Mouse (Mus musculus) retina, adult 2 months (tissue): Measurements from ENCODE around the gene Wfdc9.
"Not testable (repeated sequence)": the region's sequence is repeated elsewhere in the genome, so short reads cannot be mapped to it uniquely, and the experiment has no call there.

Experiments
- DNase-seq: peaks from one replicate; pipeline ENCODE4 v3.0.0-alpha.2; 2012; ENCODE audit warnings: low read depth, low spot score

The Wfdc9 gene

DNA sequence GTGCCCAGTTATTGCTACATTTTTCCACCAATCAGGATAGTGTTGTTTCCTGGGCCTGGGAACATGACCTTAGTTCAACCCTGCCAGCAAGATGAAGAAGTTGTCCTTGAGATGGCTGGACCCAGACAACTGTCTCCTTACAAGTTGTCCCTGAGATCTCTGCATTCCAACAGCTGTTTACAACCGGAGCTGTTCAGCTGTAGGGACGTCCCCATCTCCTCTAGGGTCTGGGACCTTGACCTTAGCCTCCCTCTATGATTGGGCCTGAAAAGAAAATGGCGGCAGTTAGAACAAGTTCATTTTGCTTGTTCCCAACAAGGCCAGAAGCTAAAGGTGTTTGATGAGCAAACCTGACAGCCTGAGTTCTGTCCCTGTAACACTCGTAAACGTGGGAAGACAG, 37.3 kb downstream of the Wfdc9 start:
- DNase-seq: no peak

- DNase-seq: no peak
Measured at GRCm38 (mm10) chr2:164615386-164615785, 41.0 kb downstream of the Wfdc9 start.

DNA sequence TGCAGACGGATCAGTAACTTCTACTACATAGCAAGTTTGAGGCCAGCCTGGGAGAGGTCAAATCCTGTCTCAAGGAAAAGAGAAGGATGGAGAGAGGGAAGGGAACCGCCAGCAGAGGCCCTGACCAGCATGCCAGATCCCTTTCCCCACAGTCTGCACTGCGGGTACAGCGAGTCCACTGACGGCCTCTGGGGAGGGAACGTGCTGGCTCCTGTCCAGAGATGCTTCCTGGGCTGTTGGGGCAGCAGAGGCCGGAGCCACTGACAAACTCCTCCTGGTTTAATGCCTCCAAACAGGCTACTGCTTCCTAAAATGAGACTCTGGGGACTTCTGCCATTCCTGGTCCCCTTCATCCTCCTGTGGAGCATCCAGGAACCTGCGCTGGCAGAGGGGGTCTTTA, 42.9 kb downstream of the Wfdc9 start, which contains the start of the genes Wfdc6b and Wfdc8:
Wfdc6b (plus strand) TSS at position 52 of the 400 bp plus-strand sequence.
Wfdc8 (minus strand) TSS at position 156 of the 400 bp plus-strand sequence.
- not testable (repeated sequence) for DNase-seq

DNA sequence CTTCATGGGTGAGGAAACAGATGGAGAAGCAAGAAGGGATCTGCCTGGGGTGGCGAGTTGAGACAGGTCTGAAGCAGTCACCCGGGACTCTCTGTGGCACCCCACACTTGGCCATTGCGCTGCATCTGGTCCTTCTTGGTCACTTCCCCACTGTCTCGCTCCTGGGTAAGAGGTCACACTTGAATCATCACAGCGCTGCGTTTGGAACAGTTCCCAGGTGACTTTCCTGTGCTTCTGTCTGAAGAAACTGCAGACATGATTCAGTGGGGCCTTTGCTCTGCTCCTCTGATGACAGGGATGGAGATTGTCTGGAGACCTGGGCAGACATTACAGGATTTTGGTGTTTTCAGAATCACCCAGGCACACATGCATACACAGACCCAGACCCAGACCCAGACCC, 47.6 kb downstream of the Wfdc9 start:
- DNase-seq: no peak

DNA sequence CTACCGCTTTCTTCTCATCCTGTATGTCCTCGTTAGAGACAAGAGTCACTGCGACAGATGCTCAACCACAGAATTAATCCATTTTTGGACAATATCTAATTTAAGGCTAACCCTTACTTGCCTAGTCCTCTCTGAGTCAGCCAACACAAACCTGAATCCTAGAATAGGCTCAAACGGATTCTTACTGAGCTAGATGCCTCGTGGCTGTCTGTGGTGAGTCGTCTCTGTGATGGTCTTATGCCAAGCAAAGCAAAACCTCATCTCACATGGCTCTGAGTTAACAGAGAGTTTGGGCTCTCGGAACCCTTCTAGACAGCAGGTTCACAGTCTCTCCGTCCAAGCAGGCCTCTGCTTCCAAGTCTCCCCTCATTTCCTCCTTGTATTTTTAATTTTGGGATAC, 52.0 kb downstream of the Wfdc9 start:
- no peak for DNase-seq

- DNase-seq: no peak
Measured at GRCm38 (mm10) chr2:164603482-164603881, 52.9 kb downstream of the Wfdc9 start.

- DNase-seq: no peak
Measured at GRCm38 (mm10) chr2:164600179-164600578, 56.2 kb downstream of the Wfdc9 start.
